Mouse (Mus musculus): Measurements from ENCODE around the gene Glra1.

Glra1 gene

DNA sequence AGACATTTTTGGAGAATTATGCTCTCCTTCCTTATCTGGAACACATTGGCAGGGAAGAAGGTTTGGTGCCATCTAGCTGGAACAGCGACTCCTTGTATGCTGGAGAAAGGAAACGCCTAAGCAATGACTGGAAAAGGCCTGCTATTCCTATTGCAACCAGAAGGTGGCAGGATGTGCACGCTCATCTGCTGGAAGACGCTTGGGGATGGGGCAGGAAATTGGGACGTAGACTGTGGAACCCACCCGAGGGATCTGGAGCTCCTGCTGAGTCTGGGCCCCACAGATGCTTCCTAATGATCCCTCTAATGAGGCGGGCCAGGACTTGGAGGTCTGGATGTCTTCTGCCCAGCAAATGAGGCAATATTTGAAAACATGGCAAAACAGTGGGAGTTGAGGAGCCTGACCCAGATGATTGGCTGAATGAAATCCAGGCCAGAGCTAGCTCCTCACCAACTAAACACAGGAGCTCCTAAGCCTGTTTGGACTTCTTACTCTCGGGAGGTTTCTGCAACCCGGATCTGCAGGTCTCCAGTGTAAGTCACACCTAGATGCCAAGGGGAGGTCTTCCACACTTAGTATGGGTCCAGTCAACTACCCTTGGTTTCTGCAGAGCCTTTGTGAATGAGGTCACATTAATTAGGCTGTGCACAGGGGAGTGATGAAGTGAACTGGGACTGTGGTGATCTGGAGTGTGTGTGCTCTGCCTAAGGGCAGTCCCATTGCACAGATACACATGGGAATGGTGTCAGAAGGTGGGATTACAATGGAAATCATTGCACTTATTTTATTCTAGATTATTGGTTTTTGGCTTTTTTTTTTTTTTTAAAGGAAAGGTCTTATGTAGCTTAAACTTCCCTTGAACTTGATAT is 89.0 kb downstream of the Glra1 start:
- peak in 1 of 2 experiments; percentile 46 for DNase-seq (ENCODE audit: low spot score in 2 of 2)

DNA sequence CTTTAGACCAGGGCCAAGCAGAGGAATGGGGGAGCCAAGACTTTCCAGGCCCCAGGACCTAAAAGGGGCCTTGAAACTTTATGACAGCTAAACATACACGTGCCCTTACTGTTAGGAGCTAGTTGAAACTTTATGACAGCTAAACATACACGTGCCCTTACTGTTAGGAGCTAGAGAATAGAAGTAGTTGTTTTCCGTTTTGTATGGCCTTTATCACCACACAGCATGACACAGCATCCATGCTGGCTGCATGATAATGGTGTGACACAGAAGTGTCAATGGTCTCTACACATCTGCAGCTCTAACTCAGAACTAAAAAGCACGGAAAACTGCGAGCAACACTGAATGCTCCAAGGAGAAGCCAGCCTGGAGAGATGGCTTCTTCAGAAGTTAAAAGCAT is 90.3 kb downstream of the Glra1 start:
- DNase-seq (ENCODE audit: low spot score in 2 of 2): no peak

DNA sequence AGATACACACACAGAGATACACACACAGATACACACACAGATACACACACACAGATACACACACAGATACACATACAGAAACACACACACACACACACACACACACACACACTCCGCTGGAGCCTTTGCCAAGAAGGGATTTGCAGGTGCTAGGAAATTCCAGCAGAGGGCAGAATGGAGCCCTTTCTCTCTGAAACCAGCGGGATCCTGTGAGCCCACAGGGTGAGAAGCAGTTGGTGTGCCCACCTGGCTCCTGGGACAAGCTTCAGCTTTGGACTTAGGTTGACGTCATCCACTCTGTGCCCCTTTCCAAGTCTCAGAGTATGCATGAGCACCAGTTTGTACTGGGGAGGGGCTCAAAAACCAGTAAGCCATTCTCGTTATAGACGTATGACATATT is 96.6 kb downstream of the Glra1 start:
- peak in 1 of 2 experiments; percentile 11 for DNase-seq (ENCODE audit: low spot score in 2 of 2)

DNA sequence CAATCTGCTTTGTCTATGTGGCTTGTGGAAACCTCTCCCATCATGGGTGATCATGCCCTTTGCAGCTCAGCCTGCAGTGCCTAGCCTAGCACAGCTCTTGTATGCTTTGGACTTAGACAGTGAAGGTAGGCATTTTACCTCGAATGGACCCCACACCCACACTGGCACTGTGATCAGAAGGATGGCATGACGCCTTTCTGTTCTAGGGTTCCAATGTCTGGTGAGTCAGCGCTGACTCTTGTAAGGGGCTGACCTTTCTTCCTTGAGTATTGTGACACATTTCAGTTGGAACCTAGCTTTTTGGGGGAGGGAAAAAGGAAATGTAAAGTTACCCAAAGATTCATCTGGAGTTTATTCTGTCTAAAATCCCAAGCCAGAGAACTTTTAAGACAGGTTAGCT is 102.5 kb downstream of the Glra1 start:
- no peak for DNase-seq (ENCODE audit: low spot score in 2 of 2)

DNA sequence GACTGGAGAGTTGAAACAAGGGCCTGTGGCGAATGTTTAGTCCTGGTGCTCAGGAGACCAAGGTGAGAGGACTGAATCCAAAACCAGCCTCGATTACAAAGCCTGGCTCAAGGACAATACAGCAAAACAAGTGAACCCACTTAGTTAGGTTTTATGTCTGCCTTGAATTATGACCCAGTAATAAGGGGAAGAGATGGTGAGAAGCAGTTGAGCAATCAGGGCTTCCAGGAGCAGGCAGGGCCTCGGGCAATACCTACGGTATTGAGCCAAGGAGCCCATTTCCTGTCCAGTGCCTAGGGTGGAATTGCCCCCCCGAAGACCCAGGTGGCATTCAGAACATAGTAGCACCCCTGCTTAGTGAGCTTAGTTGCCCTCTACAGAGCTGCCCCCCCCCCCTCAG is 105.1 kb downstream of the Glra1 start:
- no peak for DNase-seq (ENCODE audit: low spot score in 2 of 2)

DNA sequence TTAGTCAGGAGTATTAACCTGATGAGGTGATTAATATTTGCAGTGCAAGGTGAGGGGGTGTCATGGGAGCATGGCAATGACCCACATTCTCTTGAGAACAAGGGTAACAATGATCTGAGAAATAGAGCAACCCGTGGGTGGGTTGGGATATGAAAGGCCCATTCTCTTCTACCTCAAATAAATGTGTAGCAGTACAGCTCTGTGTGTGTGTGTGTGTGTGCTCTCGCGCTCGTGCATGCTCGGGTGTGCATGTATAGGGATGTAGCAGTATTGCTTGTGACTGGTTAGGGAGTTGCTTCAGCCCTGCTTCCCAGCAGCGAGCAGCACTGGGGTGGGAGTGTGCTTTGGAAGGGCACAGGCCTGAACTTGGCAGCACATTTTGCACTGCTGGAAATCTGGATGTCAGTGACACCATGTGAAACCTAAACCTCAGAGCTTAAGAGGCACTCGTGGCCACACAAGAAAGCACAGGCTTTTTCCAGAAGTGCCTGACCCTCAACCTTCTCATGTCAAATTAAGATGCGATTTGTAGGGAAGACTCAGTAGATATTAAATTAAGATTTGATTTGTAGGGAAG is 106.0 kb downstream of the Glra1 start:
- no peak for DNase-seq (ENCODE audit: low spot score in 2 of 2)

DNA sequence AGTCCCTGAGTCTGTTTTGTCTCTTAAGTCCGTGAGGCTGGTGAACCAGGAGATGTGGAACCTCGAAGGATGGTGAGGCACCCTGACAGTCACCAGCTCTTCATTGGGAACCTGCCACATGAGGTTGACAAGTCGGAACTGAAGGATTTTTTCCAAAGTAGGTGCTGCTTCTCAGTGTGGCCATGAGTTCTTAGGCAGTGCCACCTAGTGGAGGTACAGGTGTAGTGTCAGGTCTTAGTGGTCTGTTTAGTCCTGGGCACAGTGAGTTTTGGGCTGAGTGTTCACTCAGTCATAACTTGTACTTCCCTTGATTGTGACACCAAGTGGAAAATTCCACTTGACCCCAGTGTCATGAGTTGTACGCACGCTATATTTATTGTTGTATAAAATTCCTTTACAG is 110.1 kb downstream of the Glra1 start:
- peak in 1 of 2 experiments; percentile 28 for DNase-seq (ENCODE audit: low spot score in 2 of 2)

DNA sequence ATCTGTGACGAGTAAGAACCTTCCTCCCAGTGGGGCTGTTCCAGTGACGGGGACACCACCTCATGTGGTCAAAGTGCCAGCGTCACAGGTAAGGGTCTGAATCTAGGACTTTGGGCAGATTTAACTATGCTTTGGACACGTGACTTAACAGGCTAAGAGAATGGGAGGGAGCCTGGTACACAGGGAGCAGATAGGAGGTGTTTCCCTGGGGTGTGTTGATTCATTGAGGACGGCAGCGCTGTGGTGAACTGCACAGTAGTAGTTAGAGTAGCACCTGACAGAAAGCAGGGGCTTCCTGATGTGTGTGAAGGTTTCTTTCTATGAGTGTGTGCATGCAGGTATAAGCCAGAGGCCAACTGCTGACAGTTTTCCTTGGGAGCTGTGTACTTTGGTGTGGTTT is 111.8 kb downstream of the Glra1 start:
- DNase-seq (ENCODE audit: low spot score in 2 of 2): no peak

DNA sequence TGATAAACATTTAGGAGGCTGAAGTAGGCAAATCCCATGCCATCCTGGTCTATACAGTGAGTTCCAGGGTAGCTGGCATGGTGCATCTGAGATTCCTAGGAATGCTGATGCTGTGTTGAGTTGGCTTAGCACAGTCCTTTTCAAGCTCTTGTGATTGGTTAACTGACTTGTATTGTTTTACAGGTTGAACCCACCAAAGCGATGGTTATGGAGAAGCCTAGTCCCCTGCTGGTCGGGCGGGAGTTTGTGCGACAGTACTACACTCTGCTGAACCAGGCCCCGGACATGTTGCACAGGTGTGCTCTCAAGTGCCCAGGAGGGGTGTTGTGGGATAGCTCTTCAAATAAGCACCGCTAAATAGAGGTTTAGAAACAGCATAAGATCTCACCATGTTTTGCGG is 122.6 kb downstream of the Glra1 start:
- no peak for DNase-seq (ENCODE audit: low spot score in 2 of 2)

DNA sequence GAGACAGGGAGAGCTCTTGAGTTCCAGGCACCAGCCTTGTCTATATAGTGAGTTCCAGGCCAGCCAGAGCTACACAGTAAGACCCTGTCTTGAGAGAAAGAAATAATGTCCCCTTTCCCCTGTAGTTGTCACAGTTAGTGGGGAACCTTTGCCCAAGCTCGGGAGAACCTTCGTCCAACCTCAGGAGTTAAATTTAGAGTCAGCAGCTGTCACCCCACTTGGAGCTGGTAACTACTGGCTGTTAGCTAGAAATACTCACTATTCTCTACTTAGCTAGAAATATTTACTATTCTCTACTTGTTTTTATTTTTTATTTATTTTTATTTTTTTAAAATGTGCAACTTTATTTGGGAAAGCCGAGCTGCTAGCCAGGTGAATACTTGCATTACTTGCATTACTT is 134.8 kb downstream of the Glra1 start:
- DNase-seq (ENCODE audit: low spot score in 2 of 2): no peak

DNA sequence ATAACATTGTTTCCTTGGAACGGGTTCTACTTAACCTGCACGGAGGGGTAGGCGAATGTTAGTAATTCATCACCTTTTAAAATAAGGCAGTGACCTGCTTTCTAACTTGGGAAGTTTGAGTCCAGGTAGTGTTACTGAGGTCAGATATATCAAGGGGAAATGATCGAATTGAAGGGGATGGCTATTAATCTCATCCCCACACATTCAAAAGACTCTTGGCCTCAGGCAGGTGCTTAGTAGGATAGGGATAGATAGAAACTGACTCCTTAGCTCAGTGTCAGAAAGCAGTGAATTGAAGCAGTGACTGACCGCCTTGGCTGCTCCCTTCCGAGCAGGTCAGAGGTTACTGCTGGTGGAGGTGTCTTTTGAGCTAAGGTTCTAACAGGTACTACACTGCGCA is 136.5 kb downstream of the Glra1 start:
- no peak for DNase-seq (ENCODE audit: low spot score in 2 of 2)

DNA sequence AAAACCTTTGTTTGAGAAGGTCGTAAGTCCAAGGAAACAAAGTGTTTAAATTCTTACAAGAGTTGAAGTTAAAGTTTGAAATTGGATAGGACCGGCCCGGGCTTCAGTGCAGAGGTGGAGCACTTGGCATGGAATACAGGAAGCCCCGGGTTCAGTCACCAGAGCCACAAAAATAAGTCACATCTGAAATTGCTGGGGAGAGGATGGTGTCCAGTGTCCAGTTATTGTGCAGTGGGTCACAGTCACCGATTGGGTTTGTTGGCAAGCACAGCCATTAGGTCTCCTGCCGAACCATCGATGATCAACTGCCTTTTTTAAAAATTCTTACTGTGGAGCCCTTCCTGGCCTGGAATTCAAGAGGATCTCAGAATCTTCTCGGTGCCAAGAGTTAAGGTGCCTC is 137.2 kb downstream of the Glra1 start:
- DNase-seq (ENCODE audit: low spot score in 2 of 2): no peak

DNA sequence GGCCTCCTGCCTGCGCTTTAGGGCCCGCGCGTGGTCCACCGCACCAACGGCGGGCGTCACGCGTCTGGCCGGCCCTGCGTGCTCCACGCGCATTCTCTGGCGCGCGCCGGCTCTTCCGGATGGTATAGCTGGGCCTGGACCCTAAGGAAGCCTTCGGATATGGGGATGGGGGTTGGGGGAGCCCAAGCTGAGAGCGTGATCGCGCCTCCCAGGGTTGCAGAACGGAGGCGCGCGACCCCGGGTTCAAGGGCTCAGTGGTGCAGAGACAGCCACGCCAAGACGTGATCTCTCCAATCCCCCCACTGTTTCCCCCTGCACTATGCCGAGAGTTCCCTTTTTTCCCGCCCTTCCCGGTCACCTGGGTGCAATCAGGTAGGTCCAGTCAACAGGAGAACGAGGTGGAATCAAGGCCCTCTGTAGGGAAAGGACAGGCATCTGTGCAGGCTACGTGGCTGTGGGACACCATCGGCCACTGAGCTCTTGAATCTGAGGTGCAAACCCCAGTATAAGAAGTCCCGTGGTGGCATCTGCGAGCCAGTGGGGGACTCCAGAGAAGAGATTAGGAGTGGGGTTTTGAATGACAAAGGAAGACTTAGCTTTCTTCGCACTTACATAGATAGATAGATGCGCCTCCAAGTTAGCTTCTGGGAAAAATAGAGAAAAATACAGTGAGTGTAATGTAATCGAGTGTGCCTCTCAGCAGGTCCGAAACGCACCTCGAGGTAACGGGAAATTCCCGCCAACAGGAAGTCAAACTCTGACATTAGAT is 137.9 kb downstream of the Glra1 start:
- peak; percentile 37 to 45 for DNase-seq (ENCODE audit: low spot score in 2 of 2)

DNA sequence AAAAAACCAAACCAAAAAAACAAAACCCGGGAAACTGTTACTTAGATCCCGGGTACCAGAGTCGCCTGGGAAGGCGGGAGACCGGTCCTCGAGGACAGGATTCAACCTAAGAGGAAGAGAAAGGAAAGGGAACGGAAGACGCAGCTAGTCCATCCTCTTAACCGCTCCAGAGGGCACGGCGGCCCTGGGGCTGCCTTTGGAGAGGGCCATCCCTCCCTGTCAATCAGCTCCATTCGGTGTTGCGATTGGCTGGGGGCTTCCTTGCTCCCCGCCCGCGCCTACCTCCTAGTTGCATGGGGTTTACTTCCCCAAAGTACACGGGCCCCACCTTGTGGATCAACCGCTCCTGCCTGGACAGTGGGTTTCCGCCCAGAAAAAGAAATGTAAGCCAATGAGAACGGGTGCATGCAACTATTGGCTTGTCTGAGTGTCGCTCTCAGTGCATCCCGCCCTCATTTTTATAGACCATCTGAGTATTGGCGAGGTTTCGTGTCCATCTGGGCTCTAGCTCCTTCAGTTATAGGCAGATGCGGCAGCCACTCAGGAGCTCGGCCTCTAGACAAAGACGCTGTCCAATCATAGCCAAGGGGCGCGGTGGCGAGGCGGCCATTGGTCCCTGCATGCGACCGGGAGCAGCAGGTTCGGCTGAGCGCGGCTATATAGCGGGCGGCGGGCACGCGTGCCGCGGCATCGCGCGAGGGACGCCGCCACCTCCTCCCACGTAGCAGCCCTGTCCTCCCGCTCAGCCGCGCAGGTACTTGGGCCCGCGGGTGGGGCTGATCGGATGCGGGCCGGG is 138.8 kb downstream of the Glra1 start, which contains the start of gene G3bp1:
Gene G3bp1 (plus strand): TSS at position 638 of the 796 bp plus-strand sequence.
- DNase-seq (ENCODE audit: low spot score in 2 of 2): peak; percentile 98 to 99

DNA sequence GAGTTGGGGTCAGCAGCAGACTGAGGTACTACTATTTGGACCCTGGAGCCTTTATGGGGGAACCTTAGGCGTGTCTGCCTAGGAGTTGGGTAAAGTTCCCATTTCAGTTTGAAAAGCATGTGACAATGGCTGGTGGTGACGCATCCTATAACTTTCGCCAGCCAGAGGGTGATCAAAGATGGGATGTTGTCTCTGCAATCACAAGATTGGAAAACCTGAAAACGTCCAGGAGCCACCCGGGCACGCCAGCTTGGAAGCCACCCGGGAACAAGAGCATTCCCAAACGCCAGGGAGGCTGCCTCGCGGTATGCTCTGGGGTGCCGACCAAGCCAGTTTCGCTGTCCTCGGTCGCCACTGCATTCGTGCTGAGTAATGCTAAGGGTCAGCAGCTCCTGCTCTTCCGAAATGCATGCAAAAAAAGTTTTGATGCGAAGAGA is 139.4 kb downstream of the Glra1 start:
- peak; percentile 9 to 51 for DNase-seq (ENCODE audit: low spot score in 2 of 2)

DNA sequence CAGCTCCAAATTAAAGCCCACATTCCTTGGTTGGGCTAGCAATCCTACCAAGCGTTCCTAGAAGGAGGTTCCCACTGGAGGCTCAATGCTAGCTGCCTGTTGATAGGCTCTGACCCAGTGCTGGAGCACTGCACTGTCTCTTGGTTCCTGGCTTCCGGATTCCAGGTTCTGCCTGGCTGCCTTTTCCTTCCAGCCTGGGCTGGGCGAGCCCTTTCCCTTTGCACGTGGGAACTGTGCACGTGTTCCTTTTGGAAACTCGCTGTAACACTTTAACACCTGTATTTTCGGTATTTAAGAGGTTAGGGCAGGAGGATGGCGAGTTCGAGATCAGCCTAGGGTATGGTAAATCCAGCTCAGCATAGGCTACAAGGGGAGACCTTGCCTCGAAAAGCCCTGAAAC is 140.0 kb downstream of the Glra1 start:
- DNase-seq (ENCODE audit: low spot score in 2 of 2): no peak

DNA sequence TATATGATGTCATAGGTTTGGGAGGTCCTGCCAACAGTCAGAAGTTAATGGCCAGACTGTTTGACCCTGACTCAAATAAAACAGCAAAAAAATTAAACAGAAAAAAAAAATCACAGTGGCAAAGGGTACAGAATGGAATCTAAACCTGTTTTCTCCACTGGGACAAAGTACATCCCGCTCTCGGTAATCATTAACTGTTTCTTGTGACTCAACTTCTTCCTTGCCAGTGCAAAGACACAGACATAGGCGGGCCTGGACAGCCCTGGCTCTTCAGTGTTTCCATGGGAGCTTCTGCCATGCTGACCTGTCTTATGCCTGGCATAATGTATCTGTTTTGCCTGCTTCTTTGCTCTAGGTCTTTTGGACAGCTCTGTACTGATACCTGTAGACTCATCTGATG is 142.8 kb downstream of the Glra1 start:
- DNase-seq (ENCODE audit: low spot score in 2 of 2): no peak

DNA sequence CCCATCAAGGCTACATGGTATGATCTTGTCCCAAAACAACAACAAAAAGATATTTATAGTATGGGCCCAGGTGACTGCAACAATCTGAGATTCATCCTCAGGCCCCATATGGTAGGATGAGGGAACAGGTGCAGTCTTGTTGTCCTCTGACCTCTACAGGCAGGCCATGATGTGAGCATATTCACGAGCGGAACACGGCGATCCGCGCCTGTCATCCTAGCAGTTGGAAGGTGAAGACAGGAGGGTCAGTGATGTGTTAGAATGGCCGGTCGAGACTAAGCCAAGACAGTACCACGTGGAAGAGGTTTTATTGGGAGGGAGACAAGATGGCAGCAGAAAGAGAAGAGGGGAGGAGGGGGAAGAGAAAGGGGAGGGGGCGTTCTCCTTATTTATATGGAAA is 143.3 kb downstream of the Glra1 start:
- no peak for DNase-seq (ENCODE audit: low spot score in 2 of 2)
